Mouse (Mus musculus) neural tube, embryonic 14.5 days (tissue): Measurements from ENCODE around the gene Ctsa. TPM values are rescaled to one million over a fixed set of nuclear protein-coding genes. Genes with fewer than 3 reads are reported as not detected.
A peak's percentile ranks its signal among the peaks of the same experiment; 100 is the strongest.

Experiments
- ATAC-seq: fragments of 200-750 bp; cut with Nextera tagmentation; 2 replicates; pipeline ENCODE4 v1.8.0; 2017; ENCODE audit warnings: low read depth, mild to moderate bottlenecking, moderate TSS enrichment, moderate library complexity
- H3K27ac ChIP-seq: fragments of 300-500 bp; sonication (generic); 2 replicates; pipeline ENCODE4 v1.5.1; 2014; ENCODE audit warnings: low read depth, mild to moderate bottlenecking, control low read depth, low read length, moderate library complexity, mixed read lengths
- H3K27me3 ChIP-seq: fragments of 300-500 bp; sonication (generic); 2 replicates; pipeline ENCODE4 v1.6.1; 2014; ENCODE audit warnings: low read length; ENCODE audit not compliant: control insufficient read depth, insufficient read depth
- H3K36me3 ChIP-seq: fragments of 300-500 bp; sonication (generic); 2 replicates; pipeline ENCODE4 v1.6.1; 2014; ENCODE audit warnings: low read length, mixed read lengths; ENCODE audit not compliant: control insufficient read depth, insufficient read depth
- H3K4me1 ChIP-seq: fragments of 300-500 bp; sonication (generic); 2 replicates; pipeline ENCODE4 v1.6.1; 2014; ENCODE audit warnings: low read length; ENCODE audit not compliant: control insufficient read depth, insufficient read depth
- H3K4me2 ChIP-seq: fragments of 300-500 bp; sonication (generic); 2 replicates; pipeline ENCODE4 v1.6.1; 2014; ENCODE audit warnings: mild to moderate bottlenecking, low read depth, low read length, control low read depth
- H3K4me3 ChIP-seq: fragments of 300-500 bp; sonication (generic); 2 replicates; pipeline ENCODE4 v1.5.1; 2014; ENCODE audit warnings: low read depth, low read length, control low read depth, mixed read lengths
- H3K9ac ChIP-seq: fragments of 300-500 bp; sonication (generic); replicated peaks from 2 replicates; pipeline ENCODE4 v1.6.1; 2014; ENCODE audit warnings: low read depth, mild to moderate bottlenecking, control low read depth, low read length, mixed read lengths
- H3K9me3 ChIP-seq: fragments of 300-500 bp; sonication (generic); 2 replicates; pipeline ENCODE4 v1.6.1; 2016; ENCODE audit warnings: low read length; ENCODE audit not compliant: control insufficient read depth
- WGBS: fragments of 180-500 bp; shearing (Covaris S2); extraction: QIAGEN DNeasy Blood & Tissue Kit; methylation state at CpG from one replicate; pipeline ENCODE4 v1.1.7; 2014; 5-methylcytosine and 5-hydroxymethylcytosine counted together
- polyA plus RNA-seq: library from polyadenylated mRNA; unstranded; fragments of >200 nt; fragmentation: Nextera tagmentation; extraction: Ambion mirVana; gene quantifications from 2 replicates; pipeline ENCODE4 v1.2.1, GENCODE M21; 2014

Gene Ctsa
- polyA plus RNA-seq, 1 experiment from 2014 or later, result 81.2 TPM

GRCm38 (mm10) chr2:164817703-164818102, 15.0 kb upstream of the Ctsa start:
- 81% methylated on average over 5 of the region's 5 CpGs for WGBS
- Histone ChIP-seq H3K4me2 (no peak overlapping the region), H3K4me3 (no peak overlapping the region), H3K27me3 (no peaks in the 10 kb centered on the region), H3K9ac (no peak overlapping the region), H3K4me1 (peaks cover 4% of the 10 kb centered on the region; the same call in 1 of the 2 replicates), H3K27ac (no peak overlapping the region), H3K9me3 (no peaks in the 10 kb centered on the region), H3K36me3 (peaks cover 9% of the 10 kb centered on the region)
- no peak for ATAC-seq

- H3K4me1 ChIP-seq, result peaks cover 4% of the 10 kb centered on the region; the same call in 1 of the 2 replicates
- no peak overlapping the region for H3K9ac ChIP-seq
- H3K4me2 ChIP-seq, result no peak overlapping the region
- ATAC-seq, result no peak
- H3K4me3 ChIP-seq, result no peak overlapping the region
- H3K36me3 ChIP-seq, result peaks cover 17% of the 10 kb centered on the region
- H3K27me3 ChIP-seq, result no peaks in the 10 kb centered on the region
- H3K27ac ChIP-seq, result no peak overlapping the region
- no peaks in the 10 kb centered on the region for H3K9me3 ChIP-seq
- 93% methylated on average over 6 of the region's 6 CpGs for WGBS
These were observed 11.6 kb upstream of the Ctsa start for GRCm38 (mm10) chr2:164821060-164821459.

GRCm38 (mm10) chr2:164822636-164823165, 10.0 kb upstream of the Ctsa start, which contains the start of gene Zswim1:
TSS of gene Zswim1 (plus strand) at chr2:164822686.
- Histone ChIP-seq H3K4me2 (peak within 1 kb of the TSS; percentile 48), H3K9me3 (no peaks in the 10 kb centered on the region), H3K4me1 (peaks cover 4% of the 10 kb centered on the region; the same call in 1 of the 2 replicates), H3K4me3 (peak within 1 kb of the TSS; percentile 57), H3K9ac (peak within 1 kb of the TSS; percentile 66), H3K27ac (peak within 1 kb of the TSS; percentile 92), H3K27me3 (no peaks in the 10 kb centered on the region), H3K36me3 (peaks cover 30% of the 10 kb centered on the region)
- peak; percentile 99 for ATAC-seq
- WGBS, result under 1% methylated on average over 32 of the region's 32 CpGs

GRCm38 (mm10) chr2:164823181-164823585, 9.5 kb upstream of the Ctsa start:
- peak overlapping the region; percentile 92 for H3K27ac ChIP-seq
- H3K9me3 ChIP-seq, result no peaks in the 10 kb centered on the region
- no peaks in the 10 kb centered on the region for H3K27me3 ChIP-seq
- peak overlapping the region; percentile 57 for H3K4me3 ChIP-seq
- H3K4me2 ChIP-seq, result peak overlapping the region; percentile 48
- peak overlapping the region; percentile 66 for H3K9ac ChIP-seq
- H3K36me3 ChIP-seq, result peaks cover 33% of the 10 kb centered on the region
- under 1% methylated on average over 10 of the region's 10 CpGs for WGBS
- H3K4me1 ChIP-seq, result peaks cover 4% of the 10 kb centered on the region; the same call in 1 of the 2 replicates
- peak; percentile 74 for ATAC-seq

- Histone ChIP-seq H3K4me3 (no peak overlapping the region), H3K4me2 (no peak overlapping the region; the same call in 1 of the 2 replicates), H3K9ac (no peak overlapping the region), H3K4me1 (peaks cover 4% of the 10 kb centered on the region; the same call in 1 of the 2 replicates), H3K9me3 (no peaks in the 10 kb centered on the region), H3K36me3 (peaks cover 33% of the 10 kb centered on the region), H3K27me3 (no peaks in the 10 kb centered on the region), H3K27ac (no peak overlapping the region)
- 92% methylated on average over 4 of the region's 4 CpGs for WGBS
- ATAC-seq, result no peak
These were observed 8.7 kb upstream of the Ctsa start for GRCm38 (mm10) chr2:164823969-164824368.

GRCm38 (mm10) chr2:164825521-164825920, 7.2 kb upstream of the Ctsa start:
- no peak for ATAC-seq
- WGBS, result 95% methylated on average over 17 of the region's 17 CpGs
- Histone ChIP-seq H3K9ac (no peak overlapping the region), H3K27ac (no peak overlapping the region), H3K27me3 (no peaks in the 10 kb centered on the region), H3K9me3 (no peaks in the 10 kb centered on the region), H3K4me1 (peaks cover 4% of the 10 kb centered on the region; the same call in 1 of the 2 replicates), H3K36me3 (peaks cover 32% of the 10 kb centered on the region), H3K4me2 (no peak overlapping the region), H3K4me3 (no peak overlapping the region)

GRCm38 (mm10) chr2:164827146-164827850, 5.4 kb upstream of the Ctsa start:
- Histone ChIP-seq H3K4me2 (no peak overlapping the region), H3K27me3 (no peaks in the 10 kb centered on the region), H3K36me3 (peaks cover 24% of the 10 kb centered on the region), H3K9me3 (no peaks in the 10 kb centered on the region), H3K27ac (no peak overlapping the region), H3K9ac (no peak overlapping the region), H3K4me1 (peaks cover 2% of the 10 kb centered on the region; the same call in 1 of the 2 replicates), H3K4me3 (no peak overlapping the region)
- 87% methylated on average over 15 of the region's 16 CpGs for WGBS
- ATAC-seq, result no peak

GRCm38 (mm10) chr2:164828437-164828836, 4.2 kb upstream of the Ctsa start, which contains the start of gene Spata25:
TSS of gene Spata25 (minus strand) at chr2:164828537.
- H3K36me3 ChIP-seq, result peaks cover 24% of the 10 kb centered on the region
- H3K9me3 ChIP-seq, result no peaks in the 10 kb centered on the region
- 91% methylated on average over 6 of the region's 6 CpGs for WGBS

GRCm38 (mm10) chr2:164829090-164829489, 3.6 kb upstream of the Ctsa start:
- Histone ChIP-seq H3K36me3 (peaks cover 24% of the 10 kb centered on the region), H3K9me3 (no peaks in the 10 kb centered on the region), H3K4me2 (no peak overlapping the region), H3K27ac (no peak overlapping the region), H3K4me1 (no peaks in the 10 kb centered on the region), H3K4me3 (no peak overlapping the region), H3K27me3 (no peaks in the 10 kb centered on the region), H3K9ac (no peak overlapping the region)
- ATAC-seq, result no peak
- 94% methylated on average over 1 of the region's 1 CpGs for WGBS

More at GRCm38 (mm10) chr2:164828437-164828836, 4.2 kb upstream of the Ctsa start, which contains the start of gene Spata25:
- Histone ChIP-seq H3K27ac (no peak within 1 kb of the TSS), H3K9ac (no peak within 1 kb of the TSS), H3K4me1 (no peaks in the 10 kb centered on the region; the same call in 1 of the 2 replicates), H3K4me3 (no peak within 1 kb of the TSS), H3K4me2 (no peak within 1 kb of the TSS), H3K27me3 (no peaks in the 10 kb centered on the region)
- ATAC-seq, result no peak
